Mouse (Mus musculus) ovary, adult 18-20 months (tissue): Measurements from ENCODE around the gene Ffar3.

Experiments
- DNase-seq: peaks from one replicate; pipeline ENCODE4 v3.0.0; 2022; ENCODE audit warnings: low spot score, mixed read lengths

Ffar3 gene

GRCm38 (mm10) chr7:30856078-30856477 is at the start of gene Ffar3:
TSS of gene Ffar3 (minus strand) at chr7:30856178.
- DNase-seq, result no peak

- DNase-seq, result no peak
Measured at GRCm38 (mm10) chr7:30904042-30904441, 48.1 kb upstream of the Ffar3 start.

- DNase-seq, result no peak
Measured at GRCm38 (mm10) chr7:30895217-30895616, 39.2 kb upstream of the Ffar3 start.

- no peak for DNase-seq
Measured at GRCm38 (mm10) chr7:30892515-30892914, 36.5 kb upstream of the Ffar3 start.

- no peak for DNase-seq
Measured at GRCm38 (mm10) chr7:30891746-30892145, 35.8 kb upstream of the Ffar3 start.

- DNase-seq, result no peak
Measured at GRCm38 (mm10) chr7:30890681-30891080, 34.7 kb upstream of the Ffar3 start.

- DNase-seq, result no peak
Measured at GRCm38 (mm10) chr7:30888786-30889185, 32.8 kb upstream of the Ffar3 start.

GRCm38 (mm10) chr7:30887568-30888188 is 31.7 kb upstream of the Ffar3 start:
- no peak for DNase-seq

- no peak for DNase-seq
Measured at GRCm38 (mm10) chr7:30886852-30887251, 30.9 kb upstream of the Ffar3 start.

- no peak for DNase-seq
Measured at GRCm38 (mm10) chr7:30884047-30884446, 28.1 kb upstream of the Ffar3 start.

- DNase-seq, result no peak
Measured at GRCm38 (mm10) chr7:30881367-30881766, 25.4 kb upstream of the Ffar3 start.

- DNase-seq, result no peak
Measured at GRCm38 (mm10) chr7:30880176-30880575, 24.2 kb upstream of the Ffar3 start, which contains the start of gene Cd22. TSS of gene Cd22 (minus strand) at chr7:30880342.

- DNase-seq, result no peak
Measured at GRCm38 (mm10) chr7:30878950-30879349, 23.0 kb upstream of the Ffar3 start.

- DNase-seq, result peak; percentile 33
Measured at GRCm38 (mm10) chr7:30873083-30873482, 17.1 kb upstream of the Ffar3 start.

- no peak for DNase-seq
Measured at GRCm38 (mm10) chr7:30863386-30863785, 7.4 kb upstream of the Ffar3 start.

- DNase-seq, result no peak
Measured at GRCm38 (mm10) chr7:30861464-30861863, 5.5 kb upstream of the Ffar3 start, which contains the start of gene Ffar1. TSS of gene Ffar1 (minus strand) at chr7:30861564.

- no peak for DNase-seq
Measured at GRCm38 (mm10) chr7:30859635-30860402, 3.8 kb upstream of the Ffar3 start.

GRCm38 (mm10) chr7:30859290-30859634 is 3.3 kb upstream of the Ffar3 start:
- no peak for DNase-seq

GRCm38 (mm10) chr7:30857746-30858145 is 1.8 kb upstream of the Ffar3 start:
- DNase-seq, result no peak

- DNase-seq, result no peak
Measured at GRCm38 (mm10) chr7:30851421-30851820, 4.6 kb downstream of the Ffar3 start.

GRCm38 (mm10) chr7:30847934-30848333 is 8.0 kb downstream of the Ffar3 start:
- no peak for DNase-seq

- DNase-seq, result no peak
Measured at GRCm38 (mm10) chr7:30847386-30847785, 8.6 kb downstream of the Ffar3 start.

- DNase-seq, result no peak
Measured at GRCm38 (mm10) chr7:30846505-30847053, 9.4 kb downstream of the Ffar3 start.
